Mouse (Mus musculus) adrenal gland, postnatal 25 days (tissue): ENCODE measurements around the gene Polr3gl. TPM values are rescaled to one million over a fixed set of nuclear protein-coding genes. Genes with fewer than 3 reads are reported as not detected.
A peak's percentile ranks its signal among the peaks of the same experiment; 100 is the strongest.

ENCODE experiments used
- DNase-seq: peaks from one replicate; pipeline ENCODE4 v3.0.0; 2021; ENCODE audit warnings: mixed read lengths
- total RNA-seq: library from RNA; stranded (reverse); gene quantifications from 2 replicates; pipeline ENCODE4 v1.2.3, GENCODE M21; 2021

Polr3gl gene
- total RNA-seq, 1 experiment from 2014 or later, result 44.9 TPM

GRCm38 (mm10) chr3:96557694-96558093, 36.3 kb downstream of the Polr3gl start, which contains the start of gene Txnip:
Txnip (plus strand) TSS chr3:96557957.
- peak; percentile 100 for DNase-seq

GRCm38 (mm10) chr3:96556651-96557635, 37.0 kb downstream of the Polr3gl start:
- no peak for DNase-seq

- no peak for DNase-seq
Observed at GRCm38 (mm10) chr3:96555999-96556614, 37.9 kb downstream of the Polr3gl start.

- DNase-seq, result peak; percentile 55
Observed at GRCm38 (mm10) chr3:96555041-96555596, 38.9 kb downstream of the Polr3gl start.

- no peak for DNase-seq
Observed at GRCm38 (mm10) chr3:96554251-96554650, 39.7 kb downstream of the Polr3gl start.

- DNase-seq, result no peak
Observed at GRCm38 (mm10) chr3:96553601-96554000, 40.4 kb downstream of the Polr3gl start.

- no peak for DNase-seq
Observed at GRCm38 (mm10) chr3:96551890-96552289, 42.1 kb downstream of the Polr3gl start.

GRCm38 (mm10) chr3:96551203-96551602, 42.8 kb downstream of the Polr3gl start:
- DNase-seq, result peak; percentile 52

- no peak for DNase-seq
Observed at GRCm38 (mm10) chr3:96549346-96549745, 44.6 kb downstream of the Polr3gl start.

GRCm38 (mm10) chr3:96548824-96549223, 45.2 kb downstream of the Polr3gl start:
- no peak for DNase-seq

GRCm38 (mm10) chr3:96547389-96547960, 46.5 kb downstream of the Polr3gl start:
- peak; percentile 81 for DNase-seq

GRCm38 (mm10) chr3:96546880-96547279, 47.1 kb downstream of the Polr3gl start:
- DNase-seq, result no peak

- DNase-seq, result no peak
Observed at GRCm38 (mm10) chr3:96545565-96545964, 48.4 kb downstream of the Polr3gl start.

GRCm38 (mm10) chr3:96543345-96543744, 50.6 kb downstream of the Polr3gl start:
- DNase-seq, result no peak

- no peak for DNase-seq
Observed at GRCm38 (mm10) chr3:96542554-96542953, 51.4 kb downstream of the Polr3gl start.

GRCm38 (mm10) chr3:96541328-96542078, 52.5 kb downstream of the Polr3gl start:
- no peak for DNase-seq

GRCm38 (mm10) chr3:96540740-96541139, 53.2 kb downstream of the Polr3gl start:
- DNase-seq, result no peak

- DNase-seq, result no peak
Observed at GRCm38 (mm10) chr3:96539316-96539715, 54.7 kb downstream of the Polr3gl start.

- DNase-seq, result no peak
Observed at GRCm38 (mm10) chr3:96534300-96534699, 59.7 kb downstream of the Polr3gl start.

GRCm38 (mm10) chr3:96532050-96532449, 61.9 kb downstream of the Polr3gl start:
- no peak for DNase-seq

GRCm38 (mm10) chr3:96528506-96528905, 65.5 kb downstream of the Polr3gl start:
- no peak for DNase-seq
